Mouse (Mus musculus) CH12.LX (cell line): ENCODE results near the gene Mrpl9. TPM values are rescaled to one million over a fixed set of nuclear protein-coding genes. Genes with fewer than 3 reads are reported as not detected.

Experiments
- DNase-seq: peaks from one replicate; pipeline ENCODE4 v3.0.0-alpha.2; 2013; ENCODE audit errors: extremely low read depth
- H3K27ac ChIP-seq: 2 replicates; pipeline ENCODE4 v1.5.1; 2012; ENCODE audit warnings: low read depth, mild to moderate bottlenecking, control low read depth, moderate library complexity; ENCODE audit not compliant: insufficient read depth
- H3K27me3 ChIP-seq: replicated peaks from 2 replicates; pipeline ENCODE3; 2012; ENCODE audit warnings: inconsistent platforms
- H3K36me3 ChIP-seq, 2 experiments: replicated peaks in 1 of 2; 2 replicates each; pipeline versions ENCODE3 to v1.6.1; 2012; ENCODE audit warnings: inconsistent platforms in 1 of 2, low read length in 1 of 2, mild to moderate bottlenecking in 1 of 2, mixed read lengths in 1 of 2, moderate library complexity in 1 of 2; ENCODE audit not compliant: control insufficient read depth in 1 of 2, insufficient read depth in 1 of 2
- H3K4me1 ChIP-seq, 2 experiments: 2 replicates each; pipeline ENCODE4 v1.6.1; 2012; ENCODE audit warnings: inconsistent platforms in 1 of 2, moderate library complexity in 1 of 2; ENCODE audit not compliant: insufficient read depth in 2 of 2, control insufficient read depth in 1 of 2
- H3K4me2 ChIP-seq: 2 replicates; pipeline ENCODE4 v1.6.1; 2012; ENCODE audit warnings: low read depth, mild to moderate bottlenecking, control low read depth; ENCODE audit not compliant: poor library complexity, insufficient read depth, severe bottlenecking
- H3K4me3 ChIP-seq, 3 experiments: fragments of 150-350 bp in 1 of 3; sonication (generic) in 1 of 3; replicated peaks in 1 of 3; 2 replicates each; pipeline versions ENCODE3 to v1.5.1; 2011 to 2012; ENCODE audit warnings: low read depth in 2 of 3, low read length in 2 of 3, mild to moderate bottlenecking in 2 of 3, moderate library complexity in 2 of 3, control low read depth in 1 of 3, improper control_type of control experiment in 1 of 3, inconsistent platforms in 1 of 3, mixed read lengths in 1 of 3; ENCODE audit not compliant: poor library complexity in 1 of 3
- H3K79me2 ChIP-seq: replicated peaks from 2 replicates; pipeline ENCODE4 v1.6.1; 2012; ENCODE audit warnings: mild to moderate bottlenecking, moderate library complexity; ENCODE audit not compliant: control insufficient read depth, poor library complexity, insufficient read depth, severe bottlenecking; ENCODE audit errors: extremely low read depth
- H3K9ac ChIP-seq: 2 replicates; pipeline ENCODE4 v1.6.1; 2012; ENCODE audit warnings: low read depth, mild to moderate bottlenecking, control low read depth, moderate library complexity; ENCODE audit not compliant: insufficient read depth
- H3K9me3 ChIP-seq: replicated peaks from 2 replicates; pipeline ENCODE3; 2012; ENCODE audit warnings: low read length, inconsistent platforms, mixed read lengths
- BHLHE40 ChIP-seq: IDR thresholded peaks from 2 replicates; pipeline ENCODE4 v1.6.1; 2011; ENCODE audit warnings: mild to moderate bottlenecking, low read depth, low read length, improper control_type of control experiment
- CHD2 ChIP-seq: IDR thresholded peaks from 2 replicates; pipeline ENCODE4 v1.6.1; 2011; ENCODE audit warnings: low read length, improper control_type of control experiment
- ELF1 ChIP-seq: IDR thresholded peaks from 2 replicates; pipeline ENCODE4 v1.6.1; 2014; ENCODE audit warnings: low read depth, mild to moderate bottlenecking, inconsistent platforms, low read length, improper control_type of control experiment
- GABPA ChIP-seq: IDR thresholded peaks from 2 replicates; pipeline ENCODE4 v1.6.1; 2012; ENCODE audit warnings: low read depth, low read length, improper control_type of control experiment, inconsistent platforms; ENCODE audit not compliant: insufficient replicate concordance
- JUN ChIP-seq: IDR thresholded peaks from 2 replicates; pipeline ENCODE4 v1.6.1; 2011; ENCODE audit warnings: low read depth, mild to moderate bottlenecking, low read length, improper control_type of control experiment, moderate library complexity; ENCODE audit not compliant: insufficient read depth
- JUND ChIP-seq: conservative IDR thresholded peaks from 2 replicates; pipeline ENCODE4 v1.6.1; 2011; ENCODE audit warnings: low read depth, low read length, improper control_type of control experiment
- MAFK ChIP-seq: IDR thresholded peaks from 2 replicates; pipeline ENCODE4 v1.6.1; 2011; ENCODE audit warnings: low read length, improper control_type of control experiment; ENCODE audit not compliant: insufficient replicate concordance
- MAX ChIP-seq: IDR thresholded peaks from 2 replicates; pipeline ENCODE4 v1.6.1; 2011; ENCODE audit warnings: low read length, improper control_type of control experiment
- MAZ ChIP-seq: IDR thresholded peaks from 2 replicates; pipeline ENCODE4 v1.6.1; 2012; ENCODE audit warnings: low read depth, mild to moderate bottlenecking, inconsistent platforms, low read length, improper control_type of control experiment, moderate library complexity
- MXI1 ChIP-seq: IDR thresholded peaks from 2 replicates; pipeline ENCODE4 v1.6.1; 2011; ENCODE audit warnings: mild to moderate bottlenecking, low read depth, low read length, improper control_type of control experiment
- MYC ChIP-seq: IDR thresholded peaks from 2 replicates; pipeline ENCODE4 v1.6.1; 2011; ENCODE audit warnings: low read depth, mild to moderate bottlenecking, improper control_type of control experiment, low read length
- NELFE ChIP-seq: IDR thresholded peaks from 2 replicates; pipeline ENCODE4 v1.6.1; 2011; ENCODE audit warnings: low read depth, low read length, improper control_type of control experiment
- SMC3 ChIP-seq: IDR thresholded peaks from 2 replicates; pipeline ENCODE4 v1.6.1; 2011; ENCODE audit warnings: low read depth, low read length, improper control_type of control experiment
- TBP ChIP-seq: conservative IDR thresholded peaks from 2 replicates; pipeline ENCODE4 v1.6.1; 2011; ENCODE audit warnings: low read depth, low read length, improper control_type of control experiment
- UBTF ChIP-seq: IDR thresholded peaks from 2 replicates; pipeline ENCODE4 v1.6.1; 2012; ENCODE audit warnings: low read depth, mild to moderate bottlenecking, inconsistent platforms, low read length, improper control_type of control experiment, moderate library complexity
- ZC3H11A ChIP-seq: IDR thresholded peaks from 2 replicates; pipeline ENCODE4 v1.6.1; 2012; ENCODE audit warnings: low read depth, mild to moderate bottlenecking, inconsistent platforms, low read length, improper control_type of control experiment
- ZMIZ1 ChIP-seq: IDR thresholded peaks from 2 replicates; pipeline ENCODE4 v1.6.1; 2012; ENCODE audit warnings: low read depth, mild to moderate bottlenecking, inconsistent platforms, low read length, improper control_type of control experiment
- ZNF384 ChIP-seq: IDR thresholded peaks from 2 replicates; pipeline ENCODE4 v1.6.1; 2012; ENCODE audit warnings: low read depth, low read length, improper control_type of control experiment, inconsistent platforms
- dilution Hi-C: fragments of 300-500 bp; cut with MboI; formaldehyde crosslinking; loops from 2 replicates; pipeline ENCODE4 v1.14.3; 2020; ENCODE audit warnings: low sequenced_read_pairs; ENCODE audit not compliant: extremely low pct_unique_long_range_greater_than_20kb, extremely low pct_ligation_motif_present
- in situ Hi-C: fragments of 300-500 bp; cut with MboI; formaldehyde crosslinking; loops from 3 replicates; pipeline ENCODE4 v1.14.3; 2019; ENCODE audit warnings: low sequenced_read_pairs, low pct_ligation_motif_present, low pct_unique_long_range_greater_than_20kb, mixed read lengths
- polyA plus RNA-seq: library from polyadenylated mRNA; unstranded; fragments of >175 nt; gene quantifications from 2 replicates; pipeline ENCODE4 v1.2.1, GENCODE M21; 2012; ENCODE audit warnings: low read depth; ENCODE audit not compliant: insufficient read length
- total RNA-seq, 2 experiments: library from RNA; depleted of rRNA; stranded (reverse); fragments of 300-350 nt in 1 of 2; fragments of >200 nt in 1 of 2; gene quantifications; 2 replicates each; pipeline ENCODE4 v1.2.3; 2012 to 2014

Gene Mrpl9
- total and polyA plus RNA-seq, 3 experiments = 104 to 114 (median 111) TPM

GRCm38 (mm10) chr3:94459834-94460233, 16.7 kb downstream of the Mrpl9 start:
- peaks cover 3% of the 10 kb centered on the region for H3K9me3 ChIP-seq
- H3K9ac ChIP-seq = no peak overlapping the region
- TF ChIP-seq CHD2 = no peak
- TF ChIP-seq ZNF384 = no peak
- no peak for TF ChIP-seq UBTF
- no peak for TF ChIP-seq MAZ
- no peak for TF ChIP-seq ELF1
- no peak for TF ChIP-seq TBP
- no peak for TF ChIP-seq BHLHE40
- no peak for TF ChIP-seq JUN
- dilution Hi-C loops = no loop called here
- H3K79me2 ChIP-seq = no peaks in the 10 kb centered on the region
- no peak overlapping the region for H3K27ac ChIP-seq
- no peak overlapping the region for H3K4me3 ChIP-seq
- no peak overlapping the region for H3K4me2 ChIP-seq
- no peaks in the 10 kb centered on the region for H3K36me3 ChIP-seq
- in situ Hi-C loops = loop anchor here (25.0 kb wide), 1 partner anchor 152 kb away; no protein-coding TSS in a partner anchor
- no peaks in the 10 kb centered on the region for H3K27me3 ChIP-seq
- peaks cover 0 to 9% of the 10 kb centered on the region in 2 experiments; a peak in 2 of 4 replicates for H3K4me1 ChIP-seq
- no peak for DNase-seq

GRCm38 (mm10) chr3:94463926-94464578, 20.9 kb downstream of the Mrpl9 start:
- dilution Hi-C loops = no loop called here
- Histone ChIP-seq H3K36me3 (no peaks in the 10 kb centered on the region), H3K27me3 (no peaks in the 10 kb centered on the region)
- DNase-seq = no peak
- TF ChIP-seq BHLHE40 (no peak), MAX (no peak), NELFE (no peak), UBTF (no peak), MAFK (no peak), JUND (no peak), SMC3 (no peak), ZMIZ1 (no peak), MYC (no peak), ZC3H11A (no peak), MXI1 (no peak), GABPA (no peak), CHD2 (no peak), TBP (no peak)
- TF ChIP-seq, all 38 proteins: peak for 0
- Histone ChIP-seq H3K79me2 (no peaks in the 10 kb centered on the region), H3K9me3 (no peaks in the 10 kb centered on the region), H3K9ac (no peak overlapping the region), H3K4me3 (no peak overlapping the region), H3K4me2 (no peak overlapping the region), H3K4me1 (0 out of 4 replicates have a peak, but pooled peaks cover 2 to 3% of the 10 kb centered on the region in 2 experiments), H3K27ac (no peak overlapping the region)
- in situ Hi-C loops = loop anchor here (25.0 kb wide), 1 partner anchor 148 kb away; no protein-coding TSS in a partner anchor
